Mouse (Mus musculus) heart, embryonic 12.5 days (tissue): ENCODE measurements at regions not wholly inside any gene's neighbourhood (a gene's known extent, or its start where the extent isn't known, plus 50 kb on each side); places are given as distances from the start of the nearest gene placed in this dataset.

Experiments used
- ATAC-seq: fragments of 200-750 bp; cut with Nextera tagmentation; 2 replicates; pipeline ENCODE4 v1.8.0; 2017; ENCODE audit warnings: moderate TSS enrichment, moderate library complexity; ENCODE audit not compliant: insufficient number of reproducible peaks, low FRiP score
- H3K27ac ChIP-seq: fragments of 300-500 bp; sonication (generic); 2 replicates; pipeline ENCODE4 v1.5.1; 2016; ENCODE audit warnings: mild to moderate bottlenecking, moderate library complexity; ENCODE audit not compliant: poor library complexity, severe bottlenecking
- H3K27me3 ChIP-seq: fragments of 300-500 bp; sonication (generic); replicated peaks from 2 replicates; pipeline ENCODE4 v1.6.1; 2016; ENCODE audit warnings: mild to moderate bottlenecking, moderate library complexity
- H3K36me3 ChIP-seq: fragments of 300-500 bp; sonication (generic); 2 replicates; pipeline ENCODE4 v1.6.1; 2016; ENCODE audit warnings: mild to moderate bottlenecking, moderate library complexity
- H3K4me1 ChIP-seq: fragments of 300-500 bp; sonication (generic); replicated peaks from 2 replicates; pipeline ENCODE4 v1.6.1; 2016; ENCODE audit warnings: mild to moderate bottlenecking
- H3K4me2 ChIP-seq: fragments of 300-500 bp; sonication (generic); 2 replicates; pipeline ENCODE4 v1.6.1; 2016; ENCODE audit warnings: mild to moderate bottlenecking, moderate library complexity
- H3K4me3 ChIP-seq: fragments of 300-500 bp; sonication (generic); 2 replicates; pipeline ENCODE4 v1.5.1; 2016; ENCODE audit warnings: mild to moderate bottlenecking
- H3K9ac ChIP-seq: fragments of 300-500 bp; sonication (generic); 2 replicates; pipeline ENCODE4 v1.6.1; 2016; ENCODE audit warnings: mild to moderate bottlenecking, moderate library complexity
- H3K9me3 ChIP-seq: fragments of 300-500 bp; sonication (generic); replicated peaks from 2 replicates; pipeline ENCODE4 v1.6.1; 2016; ENCODE audit warnings: mild to moderate bottlenecking, moderate library complexity
- WGBS: fragments of 180-500 bp; shearing (Covaris S2); methylation state at CpG from one replicate; pipeline ENCODE4 v1.1.7; 2016; 5-methylcytosine and 5-hydroxymethylcytosine counted together

GRCm38 (mm10) chr1:137963656-137964055, 211.9 kb downstream of the Ptprc start:
- Histone ChIP-seq H3K36me3 (peaks cover 37% of the 10 kb centered on the region), H3K27me3 (no peaks in the 10 kb centered on the region), H3K9me3 (0 out of 2 replicates have a peak, but pooled peaks cover 2% of the 10 kb centered on the region), H3K4me1 (no peaks in the 10 kb centered on the region), H3K27ac (no peak overlapping the region), H3K9ac (no peak overlapping the region), H3K4me2 (no peak overlapping the region), H3K4me3 (no peak overlapping the region)
- 86% methylated on average over 6 of the region's 6 CpGs for WGBS
- no peak for ATAC-seq

GRCm38 (mm10) chr1:137958040-137958439, 217.5 kb downstream of the Ptprc start:
- no peak overlapping the region for H3K4me2 ChIP-seq
- H3K9me3 ChIP-seq, result 0 out of 2 replicates have a peak, but pooled peaks cover 2% of the 10 kb centered on the region
- ATAC-seq, result no peak
- no peaks in the 10 kb centered on the region for H3K27me3 ChIP-seq
- no peak overlapping the region for H3K4me3 ChIP-seq
- no peak overlapping the region for H3K27ac ChIP-seq
- H3K36me3 ChIP-seq, result peaks cover 20% of the 10 kb centered on the region
- WGBS, result 67% methylated on average over 3 of the region's 3 CpGs
- no peaks in the 10 kb centered on the region for H3K4me1 ChIP-seq
- no peak overlapping the region for H3K9ac ChIP-seq

DNA sequence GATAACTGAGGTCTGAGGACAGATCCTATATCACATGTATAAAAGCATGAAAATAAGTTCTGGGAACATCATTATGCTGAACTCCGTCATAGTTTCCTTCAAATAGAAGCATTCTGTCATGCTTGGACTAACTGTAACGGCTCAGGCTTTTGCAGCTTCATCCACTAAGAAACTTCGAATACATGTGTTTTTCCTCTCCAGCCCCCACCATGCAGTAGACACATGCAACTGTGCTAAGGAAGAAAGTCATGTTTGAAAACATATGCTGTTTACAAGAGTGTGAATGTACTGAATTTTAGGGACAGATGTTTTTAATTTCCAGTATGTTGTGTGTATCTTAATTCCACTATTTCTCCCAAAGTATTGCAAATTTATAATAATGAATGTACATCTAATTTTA, 219.5 kb downstream of the Ptprc start:
- no peak overlapping the region for H3K4me2 ChIP-seq
- no peaks in the 10 kb centered on the region for H3K4me1 ChIP-seq
- 81% methylated on average over 3 of the region's 3 CpGs for WGBS
- H3K27me3 ChIP-seq, result no peaks in the 10 kb centered on the region
- H3K4me3 ChIP-seq, result no peak overlapping the region
- 0 out of 2 replicates have a peak, but pooled peaks cover 8% of the 10 kb centered on the region for H3K36me3 ChIP-seq
- H3K9ac ChIP-seq, result no peak overlapping the region
- H3K27ac ChIP-seq, result no peak overlapping the region
- H3K9me3 ChIP-seq, result no peaks in the 10 kb centered on the region
- no peak for ATAC-seq

DNA sequence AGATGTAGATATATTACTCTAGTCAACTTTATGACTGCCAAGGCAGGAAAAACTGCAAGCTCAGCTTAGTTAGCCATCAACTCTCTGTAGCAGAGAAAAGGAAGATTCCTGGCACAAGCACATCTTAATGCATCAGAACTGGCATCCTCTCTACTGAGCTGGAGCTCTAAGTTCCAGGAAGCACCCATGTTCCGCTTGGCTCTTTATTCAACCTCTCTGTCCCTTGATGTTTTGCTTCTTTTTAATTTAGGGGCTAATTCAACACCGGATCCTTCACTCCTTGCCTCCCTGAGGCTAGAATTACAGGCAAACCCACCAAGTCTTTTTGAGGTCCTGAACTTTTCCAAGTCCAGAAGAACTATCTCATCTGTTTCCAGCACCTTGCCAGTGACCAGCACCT, 220.4 kb downstream of the Ptprc start:
- Histone ChIP-seq H3K9ac (no peak overlapping the region), H3K36me3 (0 out of 2 replicates have a peak, but pooled peaks cover 6% of the 10 kb centered on the region), H3K27me3 (no peaks in the 10 kb centered on the region), H3K9me3 (no peaks in the 10 kb centered on the region), H3K4me2 (no peak overlapping the region), H3K27ac (no peak overlapping the region), H3K4me1 (no peaks in the 10 kb centered on the region), H3K4me3 (no peak overlapping the region)
- no peak for ATAC-seq
- WGBS, result 92% methylated on average over 2 of the region's 2 CpGs

DNA sequence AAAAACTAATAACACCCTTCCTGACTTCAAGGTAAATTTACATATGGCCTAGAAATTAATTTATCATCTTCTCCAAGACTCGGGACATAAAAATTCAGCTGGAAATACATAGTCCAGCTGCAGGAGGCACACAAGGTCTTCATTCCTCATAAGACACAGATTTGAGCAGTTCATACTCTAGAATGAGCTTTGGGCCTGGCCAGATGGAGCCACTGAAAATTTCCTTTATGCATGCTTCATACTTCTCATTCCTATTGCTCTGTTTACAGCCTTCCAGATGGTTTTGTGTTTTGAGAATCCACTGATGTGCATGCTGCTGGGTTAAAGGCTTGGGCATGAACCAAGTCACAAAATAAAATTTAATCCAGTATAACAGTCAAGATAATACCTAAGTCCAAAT, 222.1 kb downstream of the Ptprc start:
- H3K27me3 ChIP-seq, result no peaks in the 10 kb centered on the region
- no peak overlapping the region for H3K4me2 ChIP-seq
- 83% methylated on average over 1 of the region's 1 CpGs for WGBS
- peaks cover 9% of the 10 kb centered on the region for H3K36me3 ChIP-seq
- H3K9ac ChIP-seq, result no peak overlapping the region
- no peaks in the 10 kb centered on the region for H3K9me3 ChIP-seq
- H3K4me1 ChIP-seq, result 0 out of 2 replicates have a peak, but pooled peaks cover 2% of the 10 kb centered on the region
- ATAC-seq, result no peak
- no peak overlapping the region for H3K27ac ChIP-seq
- H3K4me3 ChIP-seq, result no peak overlapping the region

DNA sequence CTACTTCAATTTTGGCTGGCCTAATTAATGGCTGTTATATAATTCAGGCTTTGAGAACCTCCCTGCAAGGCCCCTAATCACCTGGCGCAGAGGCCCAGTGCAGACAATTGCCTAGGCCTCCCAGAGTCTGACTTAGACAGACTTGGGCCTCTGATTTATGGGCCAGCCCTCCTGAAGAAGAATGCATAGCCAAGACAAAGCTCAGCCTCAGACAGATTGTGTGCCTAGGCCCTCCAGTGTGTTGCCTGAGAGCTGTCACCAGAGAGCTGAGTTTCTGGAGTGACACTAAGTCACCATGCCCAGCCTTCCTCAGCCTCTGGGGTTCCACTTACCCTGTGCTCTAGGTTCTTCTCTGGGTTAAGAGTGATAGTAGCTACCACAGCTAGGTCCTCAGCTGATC, 222.7 kb downstream of the Ptprc start:
- H3K36me3 ChIP-seq, result peaks cover 9% of the 10 kb centered on the region
- WGBS, result 72% methylated on average over 1 of the region's 1 CpGs
- no peaks in the 10 kb centered on the region for H3K9me3 ChIP-seq
- H3K4me3 ChIP-seq, result no peak overlapping the region
- no peak overlapping the region for H3K27ac ChIP-seq
- no peak overlapping the region for H3K9ac ChIP-seq
- 0 out of 2 replicates have a peak, but pooled peaks cover 2% of the 10 kb centered on the region for H3K4me1 ChIP-seq
- no peak for ATAC-seq
- no peak overlapping the region for H3K4me2 ChIP-seq
- H3K27me3 ChIP-seq, result no peaks in the 10 kb centered on the region

DNA sequence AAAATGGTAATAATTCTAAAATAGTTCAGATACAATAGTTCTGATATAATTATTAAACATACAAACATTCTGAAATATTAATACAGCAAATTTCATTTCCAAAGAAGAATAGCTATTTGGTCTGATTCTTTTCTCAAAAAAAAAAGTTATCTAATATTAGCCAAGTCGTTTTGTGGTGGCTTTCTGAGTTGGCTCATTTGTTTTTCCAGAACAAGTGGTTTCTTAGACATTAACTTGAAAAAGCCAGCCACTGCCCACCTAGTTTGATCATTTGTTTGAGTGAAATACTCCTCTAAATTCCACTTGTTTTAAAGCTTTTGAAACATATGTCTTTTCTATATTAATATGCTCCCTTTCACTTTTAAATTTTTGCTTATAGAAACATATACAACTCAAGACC, 227.6 kb downstream of the Ptprc start:
- 66% methylated on average over 1 of the region's 1 CpGs for WGBS
- Histone ChIP-seq H3K27ac (no peak overlapping the region), H3K4me2 (no peak overlapping the region), H3K4me1 (0 out of 2 replicates have a peak, but pooled peaks cover 2% of the 10 kb centered on the region), H3K36me3 (peaks cover 21% of the 10 kb centered on the region), H3K27me3 (no peaks in the 10 kb centered on the region), H3K9ac (no peak overlapping the region), H3K9me3 (no peaks in the 10 kb centered on the region), H3K4me3 (no peak overlapping the region)
- no peak for ATAC-seq

GRCm38 (mm10) chr1:137941776-137942522, 233.6 kb downstream of the Ptprc start:
- Histone ChIP-seq H3K36me3 (peaks cover 32% of the 10 kb centered on the region), H3K27me3 (no peaks in the 10 kb centered on the region), H3K9me3 (no peaks in the 10 kb centered on the region), H3K27ac (no peak overlapping the region), H3K9ac (no peak overlapping the region), H3K4me2 (no peak overlapping the region), H3K4me3 (no peak overlapping the region), H3K4me1 (no peaks in the 10 kb centered on the region; the same call in 1 of the 2 replicates)
- ATAC-seq, result no peak
- WGBS, result 84% methylated on average over 11 of the region's 11 CpGs

- Histone ChIP-seq H3K27ac (no peak overlapping the region), H3K36me3 (peaks cover 40% of the 10 kb centered on the region)
- WGBS, result 75% methylated on average over 4 of the region's 4 CpGs
Observed at GRCm38 (mm10) chr1:137935746-137936145, 239.8 kb downstream of the Ptprc start.

DNA sequence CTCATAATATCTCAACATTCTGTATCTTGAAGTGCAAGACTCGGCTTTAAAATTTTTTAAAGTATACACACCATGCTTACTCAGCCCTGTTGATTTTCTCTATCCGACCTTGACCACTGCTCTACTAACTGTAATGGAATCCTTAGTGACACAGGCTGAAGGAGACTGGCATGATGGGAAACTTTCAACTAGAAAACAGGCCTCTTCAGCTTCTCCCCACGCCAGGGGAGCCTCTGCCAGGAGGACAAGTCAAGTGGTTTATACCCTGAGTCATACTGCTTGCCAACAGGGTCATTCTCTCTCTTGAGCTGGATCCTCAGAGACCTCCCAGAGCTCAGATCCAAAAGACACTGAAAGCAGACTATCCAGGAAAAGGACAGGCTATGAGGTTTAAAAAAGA, 245.7 kb downstream of the Ptprc start:
- no peak overlapping the region for H3K4me3 ChIP-seq
- H3K9ac ChIP-seq, result no peak overlapping the region
- no peak overlapping the region for H3K4me2 ChIP-seq
- H3K9me3 ChIP-seq, result no peaks in the 10 kb centered on the region
- H3K4me1 ChIP-seq, result peaks cover 23% of the 10 kb centered on the region
- peaks cover 33% of the 10 kb centered on the region for H3K36me3 ChIP-seq
- no peaks in the 10 kb centered on the region for H3K27me3 ChIP-seq
- ATAC-seq, result no peak
- WGBS, result 52% methylated on average over 3 of the region's 3 CpGs
- H3K27ac ChIP-seq, result peak overlapping the region; percentile 5; the same call in 1 of the 2 replicates

More at GRCm38 (mm10) chr1:137935746-137936145, 239.8 kb downstream of the Ptprc start:
- Histone ChIP-seq H3K9ac (no peak overlapping the region), H3K27me3 (no peaks in the 10 kb centered on the region), H3K4me3 (no peak overlapping the region), H3K9me3 (no peaks in the 10 kb centered on the region), H3K4me1 (no peaks in the 10 kb centered on the region; the same call in 1 of the 2 replicates), H3K4me2 (no peak overlapping the region)
- ATAC-seq, result no peak

- Histone ChIP-seq H3K27me3 (no peaks in the 10 kb centered on the region), H3K36me3 (peaks cover 30% of the 10 kb centered on the region), H3K4me1 (peaks cover 26% of the 10 kb centered on the region), H3K9me3 (no peaks in the 10 kb centered on the region), H3K9ac (peak overlapping the region; percentile 30; the same call in 1 of the 2 replicates), H3K27ac (peak overlapping the region; percentile 72), H3K4me3 (no peak overlapping the region), H3K4me2 (0 out of 2 replicates have a peak overlapping the region, but pooled peaks have one; percentile 19)
- 0 out of 2 replicates have a peak, but pooled peaks have one; percentile 36 for ATAC-seq
- WGBS, result 50% methylated on average over 6 of the region's 6 CpGs
Observed at GRCm38 (mm10) chr1:137928522-137928921, 247.0 kb downstream of the Ptprc start.
